Mouse (Mus musculus): ENCODE data around the gene Uqcc1. TPM values are rescaled to one million over a fixed set of nuclear protein-coding genes. Genes with fewer than 3 reads are reported as not detected.

The Uqcc1 gene
- polyA plus RNA-seq, 1 experiment from 2014 or later = 55.7 TPM

DNA sequence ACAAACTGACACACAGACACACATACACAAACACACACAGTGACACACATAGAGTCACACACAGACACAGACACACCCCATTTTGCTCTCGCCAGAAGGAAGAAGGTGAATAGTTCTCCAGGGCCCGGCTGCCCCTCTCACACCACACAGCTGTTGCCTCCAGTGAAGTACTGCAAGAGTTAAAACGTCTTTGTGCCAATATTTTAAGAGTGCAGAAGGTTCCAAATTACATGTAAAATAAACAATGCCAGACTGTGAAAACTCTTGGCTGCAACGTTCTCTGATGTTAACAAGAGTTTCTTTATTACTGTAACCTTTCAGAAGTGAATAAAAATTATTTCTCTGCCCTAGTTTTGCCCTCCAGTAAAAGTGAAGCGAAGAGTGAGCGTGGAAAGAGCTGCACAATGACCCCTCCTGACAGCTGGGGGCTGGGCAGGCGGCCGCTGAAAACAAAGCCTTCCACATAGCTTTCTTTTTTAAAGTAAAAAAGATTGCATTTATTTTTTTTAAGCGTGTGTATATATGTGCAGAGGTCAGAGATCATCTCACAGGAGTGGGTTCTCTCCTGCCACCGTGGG is 57.1 kb downstream of the Uqcc1 start:
- peak overlapping the region; percentile 20; the same call in 1 of the 2 replicates for H3K27ac ChIP-seq
- H3K4me2 ChIP-seq (replicated peaks) = no peak overlapping the region
- H3K27me3 ChIP-seq = no peaks in the 10 kb centered on the region
- no peak overlapping the region for H3K4me3 ChIP-seq (replicated peaks)
- 76% methylated on average over 10 of the region's 10 CpGs for WGBS
- H3K36me3 ChIP-seq = peaks cover 33% of the 10 kb centered on the region
- ATAC-seq = no peak
- 0 out of 2 replicates have a peak, but pooled peaks cover 3% of the 10 kb centered on the region for H3K4me1 ChIP-seq (replicated peaks)
- H3K9ac ChIP-seq (replicated peaks) = no peak overlapping the region
- H3K9me3 ChIP-seq = no peaks in the 10 kb centered on the region

DNA sequence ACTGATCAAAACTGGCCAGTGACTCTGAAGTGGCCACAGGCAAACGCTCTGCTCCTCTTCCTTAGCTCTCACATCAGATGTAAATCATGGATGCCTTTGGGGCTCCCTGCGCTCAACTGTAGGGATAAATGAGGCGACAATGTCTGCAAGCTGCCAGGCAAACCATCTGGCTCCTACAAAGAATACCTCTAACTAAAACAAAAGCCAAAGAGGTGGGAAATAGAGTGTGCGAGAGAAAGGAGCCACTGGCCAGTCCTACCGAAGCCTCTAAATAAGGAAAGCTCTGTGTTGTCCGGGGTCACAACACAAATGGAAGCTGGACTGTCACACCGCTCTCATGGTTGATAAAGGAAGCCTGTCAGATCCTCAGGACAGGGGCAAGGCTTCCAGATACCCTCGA is 57.6 kb downstream of the Uqcc1 start:
- no peak for ATAC-seq
- Histone ChIP-seq H3K27me3 (no peaks in the 10 kb centered on the region), H3K4me2 (replicated peaks) (no peak overlapping the region), H3K27ac (peak overlapping the region; percentile 20), H3K9ac (replicated peaks) (no peak overlapping the region), H3K36me3 (peaks cover 32% of the 10 kb centered on the region), H3K4me3 (replicated peaks) (no peak overlapping the region), H3K9me3 (no peaks in the 10 kb centered on the region), H3K4me1 (replicated peaks) (0 out of 2 replicates have a peak, but pooled peaks cover 3% of the 10 kb centered on the region)
- WGBS = 78% methylated on average over 8 of the region's 8 CpGs

DNA sequence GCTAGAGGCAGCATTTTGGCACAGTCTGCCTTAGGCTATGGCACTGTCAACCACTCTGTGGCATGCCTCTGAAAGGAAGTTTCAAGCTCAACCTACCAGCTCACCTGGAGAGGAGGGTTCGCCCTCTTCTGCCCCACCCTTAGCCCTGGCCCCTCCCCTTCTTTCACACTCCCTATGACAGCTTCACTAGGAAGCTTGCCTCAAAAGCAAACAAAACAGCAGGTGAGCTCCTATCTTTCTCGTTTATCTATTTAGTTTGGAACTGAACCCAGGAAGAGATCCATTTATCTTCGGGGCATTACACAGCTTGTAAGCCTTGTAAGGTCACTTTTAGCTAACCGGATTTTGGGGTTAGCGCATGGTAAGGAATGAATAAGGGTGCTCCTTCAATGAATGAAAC is 60.3 kb downstream of the Uqcc1 start:
- no peaks in the 10 kb centered on the region for H3K27me3 ChIP-seq
- 82% methylated on average over 5 of the region's 5 CpGs for WGBS
- no peaks in the 10 kb centered on the region for H3K9me3 ChIP-seq
- no peak overlapping the region for H3K9ac ChIP-seq (replicated peaks)
- H3K4me1 ChIP-seq (replicated peaks) = 0 out of 2 replicates have a peak, but pooled peaks cover 3% of the 10 kb centered on the region
- H3K27ac ChIP-seq = no peak overlapping the region
- H3K4me3 ChIP-seq (replicated peaks) = no peak overlapping the region
- no peak for ATAC-seq
- no peak overlapping the region for H3K4me2 ChIP-seq (replicated peaks)
- H3K36me3 ChIP-seq = peaks cover 16% of the 10 kb centered on the region

DNA sequence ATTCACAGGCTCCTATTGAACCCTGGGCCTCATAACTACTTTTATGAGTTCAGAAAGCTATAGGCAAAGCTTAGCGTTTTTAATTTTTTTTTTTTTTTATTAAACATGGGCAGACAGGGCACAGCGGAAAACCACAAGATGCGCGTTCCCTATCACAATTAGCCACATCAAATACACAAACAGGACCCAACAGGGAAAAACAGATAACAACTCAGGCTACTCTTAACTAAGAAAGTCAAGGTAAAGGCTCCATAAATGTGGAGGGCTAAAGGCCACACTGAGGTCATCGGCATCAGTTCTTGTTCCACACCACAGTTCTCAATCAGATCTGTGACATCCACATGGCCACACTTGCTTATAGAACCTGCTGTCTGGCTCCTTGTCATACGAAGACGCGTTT is 61.8 kb downstream of the Uqcc1 start:
- H3K9me3 ChIP-seq = no peaks in the 10 kb centered on the region
- no peak overlapping the region for H3K9ac ChIP-seq (replicated peaks)
- H3K4me2 ChIP-seq (replicated peaks) = no peak overlapping the region
- ATAC-seq = no peak
- H3K27me3 ChIP-seq = no peaks in the 10 kb centered on the region
- 97% methylated on average over 8 of the region's 8 CpGs for WGBS
- no peak overlapping the region for H3K4me3 ChIP-seq (replicated peaks)
- peaks cover 10% of the 10 kb centered on the region for H3K36me3 ChIP-seq
- H3K4me1 ChIP-seq (replicated peaks) = peaks cover 10% of the 10 kb centered on the region
- H3K27ac ChIP-seq = no peak overlapping the region

DNA sequence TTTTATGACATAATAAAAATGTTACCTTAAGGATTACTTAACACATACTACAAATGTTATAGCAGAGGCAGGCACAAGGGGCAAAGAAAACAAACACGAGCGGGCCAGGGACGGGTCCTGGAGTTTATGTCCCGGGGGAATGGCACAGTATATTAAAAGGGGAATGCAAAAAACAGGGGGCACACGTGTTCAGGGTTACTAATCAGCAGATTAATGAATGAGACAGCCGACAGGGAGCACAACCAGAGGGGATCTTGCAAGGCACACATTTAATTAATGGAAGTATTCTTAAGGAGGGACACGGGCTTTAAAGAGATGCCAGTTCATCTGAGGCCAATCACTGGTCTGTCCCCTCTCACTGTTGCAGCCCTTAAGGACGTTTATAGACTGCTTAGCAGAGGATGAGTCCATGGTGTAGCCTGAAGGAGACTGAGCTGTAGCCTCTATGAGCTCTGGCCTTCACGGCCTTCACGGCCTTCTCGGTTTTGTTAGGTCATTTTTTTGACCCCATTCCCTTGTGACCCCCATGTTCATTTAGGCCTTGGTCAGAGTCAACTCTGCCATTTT is 66.7 kb downstream of the Uqcc1 start:
- WGBS = 51% methylated on average over 11 of the region's 11 CpGs
- Histone ChIP-seq H3K4me3 (replicated peaks) (no peak overlapping the region), H3K9ac (replicated peaks) (no peak overlapping the region)

DNA sequence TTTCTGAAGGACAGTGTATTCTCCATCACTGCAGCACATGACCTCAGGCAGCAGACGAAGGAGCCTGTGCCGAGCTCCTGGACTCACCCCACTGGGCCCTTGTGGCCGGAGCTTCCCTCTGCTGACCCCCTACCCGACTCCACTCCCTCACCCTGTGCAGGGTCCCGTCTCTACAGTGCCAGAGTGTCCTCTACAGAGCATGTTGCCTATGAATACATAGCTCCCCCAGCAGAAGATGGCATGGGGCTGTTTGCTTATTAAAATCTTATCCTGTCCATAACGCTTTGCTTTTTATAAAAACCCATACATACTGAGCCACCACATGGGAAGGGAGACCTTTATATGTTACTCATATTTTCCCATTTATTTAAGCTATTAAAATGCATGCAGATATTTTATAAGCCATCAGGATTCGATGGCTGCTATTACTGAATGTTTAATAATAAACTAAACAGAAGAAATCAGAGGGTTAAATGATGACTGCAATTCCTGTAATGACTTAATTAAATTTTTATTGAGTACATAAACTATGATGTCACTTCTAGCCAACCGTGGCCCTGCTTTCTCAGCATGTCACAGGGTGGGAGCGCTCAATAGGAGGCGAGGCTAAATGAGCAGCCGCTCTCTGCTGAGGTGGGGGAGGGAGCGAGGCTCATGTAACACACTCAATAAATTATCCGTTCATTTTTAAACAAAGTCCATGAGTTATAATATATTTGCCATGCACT is 67.4 kb downstream of the Uqcc1 start:
- Histone ChIP-seq H3K27me3 (no peaks in the 10 kb centered on the region), H3K4me1 (replicated peaks) (peaks cover 19% of the 10 kb centered on the region), H3K4me2 (replicated peaks) (peak overlapping the region; percentile 26), H3K27ac (peak overlapping the region; percentile 70), H3K4me3 (replicated peaks) (no peak overlapping the region), H3K9ac (replicated peaks) (no peak overlapping the region), H3K9me3 (no peaks in the 10 kb centered on the region), H3K36me3 (peaks cover 3% of the 10 kb centered on the region; the same call in 1 of the 2 replicates)
- peak; percentile 94 for ATAC-seq
- WGBS = 71% methylated on average over 13 of the region's 13 CpGs

More for the DNA sequence above, 66.7 kb downstream of the Uqcc1 start:
- Histone ChIP-seq H3K36me3 (peaks cover under 1% of the 10 kb centered on the region), H3K4me2 (replicated peaks) (peak overlapping the region; percentile 26; the same call in 1 of the 2 replicates), H3K27ac (peak overlapping the region; percentile 58), H3K4me1 (replicated peaks) (peaks cover 19% of the 10 kb centered on the region), H3K27me3 (no peaks in the 10 kb centered on the region), H3K9me3 (no peaks in the 10 kb centered on the region)
- ATAC-seq = peak; percentile 78

DNA sequence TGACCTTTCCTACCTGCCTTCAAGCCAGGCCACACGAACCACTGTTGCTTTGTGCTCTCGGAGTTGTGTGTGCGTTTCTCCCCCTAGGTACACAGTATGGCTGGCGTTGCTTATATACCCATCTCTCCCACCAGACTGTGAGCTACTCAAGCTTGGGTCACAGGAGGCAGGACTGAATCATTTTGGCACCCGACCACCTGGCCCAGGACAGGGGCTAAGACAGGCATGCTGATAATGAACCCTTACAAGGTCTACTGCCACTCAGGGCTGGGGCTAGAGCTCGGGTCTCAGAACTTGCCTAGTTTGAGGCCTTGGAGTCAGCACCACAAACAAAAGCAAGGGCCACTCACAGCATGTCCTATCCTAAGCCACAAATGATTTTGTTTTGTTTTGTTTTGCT is 68.5 kb downstream of the Uqcc1 start:
- Histone ChIP-seq H3K4me1 (replicated peaks) (peaks cover 19% of the 10 kb centered on the region), H3K4me2 (replicated peaks) (no peak overlapping the region), H3K27me3 (no peaks in the 10 kb centered on the region), H3K36me3 (peaks cover 11% of the 10 kb centered on the region), H3K4me3 (replicated peaks) (no peak overlapping the region), H3K27ac (no peak overlapping the region), H3K9me3 (no peaks in the 10 kb centered on the region), H3K9ac (replicated peaks) (no peak overlapping the region)
- no peak for ATAC-seq
- WGBS = 94% methylated on average over 6 of the region's 6 CpGs

DNA sequence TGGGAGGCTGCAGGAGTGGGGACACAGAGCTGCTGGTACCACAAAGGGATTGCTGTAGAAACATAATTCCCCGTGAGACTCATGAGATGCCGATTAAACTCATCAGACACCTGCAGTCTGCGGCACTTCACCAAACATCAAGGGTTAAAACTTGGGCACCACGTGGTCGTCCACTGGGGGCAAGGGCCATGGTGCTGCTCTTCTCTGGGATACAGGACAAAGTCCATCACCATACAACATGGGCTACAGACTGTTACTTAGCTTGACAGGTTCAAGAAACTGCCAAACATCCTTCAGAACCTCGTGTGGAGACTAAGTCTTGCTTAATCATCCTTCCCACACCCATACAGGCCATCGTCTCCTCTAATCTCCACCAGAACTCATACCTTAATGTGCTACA is 70.0 kb downstream of the Uqcc1 start:
- Histone ChIP-seq H3K4me3 (replicated peaks) (no peak overlapping the region), H3K27ac (no peak overlapping the region), H3K27me3 (no peaks in the 10 kb centered on the region), H3K9ac (replicated peaks) (no peak overlapping the region), H3K9me3 (no peaks in the 10 kb centered on the region), H3K4me2 (replicated peaks) (no peak overlapping the region), H3K36me3 (peaks cover 14% of the 10 kb centered on the region), H3K4me1 (replicated peaks) (peaks cover 19% of the 10 kb centered on the region)
- ATAC-seq = no peak
- WGBS = 84% methylated on average over 7 of the region's 7 CpGs

DNA sequence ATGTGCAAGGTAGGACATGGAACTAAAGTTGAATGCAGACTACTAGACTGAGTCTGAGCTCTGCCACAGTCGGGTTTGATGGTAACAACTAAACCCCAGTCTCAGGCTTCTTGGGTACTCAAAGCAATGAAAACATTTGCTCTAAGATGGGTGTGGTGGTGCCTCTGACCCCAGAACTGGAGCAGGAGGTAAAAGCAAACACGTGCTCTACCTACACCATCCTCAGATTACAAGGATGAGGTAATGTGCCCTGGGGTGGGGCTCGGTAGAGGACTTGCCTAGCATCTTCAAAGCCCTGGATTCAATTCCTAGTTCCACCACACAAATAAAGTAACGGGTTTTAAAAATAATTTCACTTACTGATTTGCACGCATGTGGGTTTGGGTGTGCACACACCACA is 77.6 kb downstream of the Uqcc1 start:
- H3K36me3 ChIP-seq = peaks cover 60% of the 10 kb centered on the region
- no peak for ATAC-seq
- H3K4me3 ChIP-seq (replicated peaks) = no peak overlapping the region
- no peak overlapping the region for H3K9ac ChIP-seq (replicated peaks)
- WGBS = 93% methylated on average over 5 of the region's 5 CpGs
- no peak overlapping the region for H3K4me2 ChIP-seq (replicated peaks)
- H3K27ac ChIP-seq = no peak overlapping the region
- H3K27me3 ChIP-seq = no peaks in the 10 kb centered on the region
- no peaks in the 10 kb centered on the region for H3K4me1 ChIP-seq (replicated peaks)
- H3K9me3 ChIP-seq = no peaks in the 10 kb centered on the region

DNA sequence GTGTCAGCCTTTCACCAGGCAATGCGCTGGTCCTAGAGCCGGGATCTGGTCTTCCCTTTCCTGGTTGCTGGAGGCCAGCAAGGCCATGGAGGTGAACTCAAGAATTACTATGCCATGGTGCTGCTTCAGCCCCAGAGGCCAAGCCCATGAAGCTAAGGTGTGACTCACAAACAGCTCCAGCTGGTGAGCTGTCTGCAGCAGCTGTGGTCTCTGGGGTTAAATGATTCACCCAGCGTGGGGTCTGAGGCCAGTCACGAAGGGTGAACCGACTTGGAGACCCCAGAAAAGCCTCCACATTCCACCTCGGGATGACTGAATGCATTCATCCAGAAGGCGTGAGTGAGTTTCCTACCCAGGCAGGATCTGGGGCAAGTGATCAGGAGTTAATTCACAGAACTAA is 80.0 kb downstream of the Uqcc1 start:
- Histone ChIP-seq H3K27me3 (no peaks in the 10 kb centered on the region), H3K4me2 (replicated peaks) (no peak overlapping the region), H3K9me3 (no peaks in the 10 kb centered on the region), H3K4me3 (replicated peaks) (no peak overlapping the region), H3K36me3 (peaks cover 71% of the 10 kb centered on the region), H3K4me1 (replicated peaks) (no peaks in the 10 kb centered on the region), H3K27ac (no peak overlapping the region), H3K9ac (replicated peaks) (no peak overlapping the region)
- WGBS = 84% methylated on average over 7 of the region's 7 CpGs
- no peak for ATAC-seq

DNA sequence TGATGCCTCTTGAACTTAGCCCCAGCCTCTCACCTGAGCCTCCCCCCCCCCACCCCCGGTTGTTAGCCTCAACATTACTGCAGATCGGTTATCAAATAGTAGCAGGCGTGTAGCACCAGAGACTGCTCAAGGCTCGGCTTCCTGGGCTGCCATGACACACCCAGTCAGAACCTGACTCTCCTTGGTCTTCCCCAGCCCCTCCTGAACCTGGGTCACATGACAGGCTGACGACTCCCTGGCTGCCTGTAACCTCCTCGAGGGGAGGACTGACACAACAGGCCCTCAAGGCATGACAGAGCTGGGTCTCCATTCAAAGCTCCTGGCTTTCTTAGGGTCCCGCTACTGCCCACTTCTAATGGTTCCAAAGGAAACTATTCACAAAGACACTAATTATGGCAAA is 80.6 kb downstream of the Uqcc1 start:
- Histone ChIP-seq H3K27me3 (no peaks in the 10 kb centered on the region), H3K27ac (no peak overlapping the region), H3K4me1 (replicated peaks) (no peaks in the 10 kb centered on the region), H3K9ac (replicated peaks) (no peak overlapping the region), H3K36me3 (peaks cover 74% of the 10 kb centered on the region), H3K9me3 (no peaks in the 10 kb centered on the region), H3K4me3 (replicated peaks) (no peak overlapping the region), H3K4me2 (replicated peaks) (no peak overlapping the region)
- ATAC-seq = no peak
- WGBS = 77% methylated on average over 7 of the region's 7 CpGs

DNA sequence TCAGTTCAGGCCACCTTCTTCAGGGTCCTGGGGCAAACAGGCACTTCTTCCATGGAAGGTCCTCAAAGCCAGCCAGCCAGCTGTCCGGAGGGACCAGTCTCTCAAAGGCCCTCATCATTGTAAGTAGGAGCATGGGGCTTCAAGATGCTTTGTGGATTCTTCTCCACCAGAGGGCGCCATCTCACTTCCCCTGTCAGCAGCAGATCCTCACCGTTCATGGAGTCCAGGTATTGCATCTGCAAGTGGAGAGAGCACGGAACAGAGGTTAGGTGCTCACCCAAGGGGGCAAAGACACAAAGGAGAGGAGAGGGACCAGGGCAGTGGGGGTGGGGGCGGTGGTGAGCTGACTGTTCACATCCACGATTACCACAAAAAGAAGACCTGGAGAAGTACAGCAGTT is 81.8 kb downstream of the Uqcc1 start:
- no peaks in the 10 kb centered on the region for H3K9me3 ChIP-seq
- no peak overlapping the region for H3K9ac ChIP-seq (replicated peaks)
- peak; percentile 77; the same call in 1 of the 2 replicates for ATAC-seq
- WGBS = 33% methylated on average over 6 of the region's 6 CpGs
- peaks cover 68% of the 10 kb centered on the region for H3K36me3 ChIP-seq
- no peak overlapping the region for H3K27ac ChIP-seq
- H3K4me3 ChIP-seq (replicated peaks) = no peak overlapping the region
- no peaks in the 10 kb centered on the region for H3K4me1 ChIP-seq (replicated peaks)
- no peaks in the 10 kb centered on the region for H3K27me3 ChIP-seq
- H3K4me2 ChIP-seq (replicated peaks) = no peak overlapping the region

All from midbrain, embryonic 13.5 days (tissue).